Mouse (Mus musculus): Measurements from ENCODE around the gene Eif1.
A peak's percentile ranks its signal among the peaks of the same experiment; 100 is the strongest.
"Not testable (repeated sequence)": the region's sequence is repeated elsewhere in the genome, so short reads cannot be mapped to it uniquely, and the experiment has no call there.

The Eif1 gene

GRCm38 (mm10) chr11:100319492-100320171 is at the start of gene Eif1:
Gene Eif1, plus strand, starts transcription at chr11:100319885.
- DNase-seq (ENCODE audit: low spot score): peak; percentile 99

GRCm38 (mm10) chr11:100271878-100272277 is 47.8 kb upstream of the Eif1 start:
- DNase-seq (ENCODE audit: low spot score): no peak

GRCm38 (mm10) chr11:100274719-100275118 is 45.0 kb upstream of the Eif1 start:
- DNase-seq (ENCODE audit: low spot score): no peak

- DNase-seq (ENCODE audit: low spot score): no peak
Measured at GRCm38 (mm10) chr11:100275466-100275865, 44.2 kb upstream of the Eif1 start.

- DNase-seq (ENCODE audit: low spot score): no peak
Measured at GRCm38 (mm10) chr11:100277726-100278480, 41.8 kb upstream of the Eif1 start.

- DNase-seq (ENCODE audit: low spot score): no peak
Measured at GRCm38 (mm10) chr11:100278759-100279158, 40.9 kb upstream of the Eif1 start.

GRCm38 (mm10) chr11:100281596-100282544 is 37.8 kb upstream of the Eif1 start:
- peak; percentile 75 for DNase-seq (ENCODE audit: low spot score)

- DNase-seq (ENCODE audit: low spot score): peak; percentile 35
Measured at GRCm38 (mm10) chr11:100282549-100282948, 37.1 kb upstream of the Eif1 start.

- DNase-seq (ENCODE audit: low spot score): no peak
Measured at GRCm38 (mm10) chr11:100284988-100285387, 34.7 kb upstream of the Eif1 start.

GRCm38 (mm10) chr11:100287024-100287423 is 32.7 kb upstream of the Eif1 start:
- no peak for DNase-seq (ENCODE audit: low spot score)

- DNase-seq (ENCODE audit: low spot score): no peak
Measured at GRCm38 (mm10) chr11:100288942-100289341, 30.7 kb upstream of the Eif1 start.

- DNase-seq (ENCODE audit: low spot score): no peak
Measured at GRCm38 (mm10) chr11:100290235-100290634, 29.4 kb upstream of the Eif1 start.

- DNase-seq (ENCODE audit: low spot score): no peak
Measured at GRCm38 (mm10) chr11:100292884-100293283, 26.8 kb upstream of the Eif1 start.

GRCm38 (mm10) chr11:100295308-100295707 is 24.4 kb upstream of the Eif1 start:
- peak; percentile 72 for DNase-seq (ENCODE audit: low spot score)

GRCm38 (mm10) chr11:100297801-100298200 is 21.9 kb upstream of the Eif1 start:
- no peak for DNase-seq (ENCODE audit: low spot score)

- DNase-seq (ENCODE audit: low spot score): peak; percentile 65
Measured at GRCm38 (mm10) chr11:100298274-100299036, 21.2 kb upstream of the Eif1 start.

GRCm38 (mm10) chr11:100300293-100300692 is 19.4 kb upstream of the Eif1 start:
- DNase-seq (ENCODE audit: low spot score): peak; percentile 36

GRCm38 (mm10) chr11:100301292-100301691 is 18.4 kb upstream of the Eif1 start:
- DNase-seq (ENCODE audit: low spot score): no peak

GRCm38 (mm10) chr11:100307900-100308299 is 11.8 kb upstream of the Eif1 start:
- DNase-seq (ENCODE audit: low spot score): no peak

GRCm38 (mm10) chr11:100308672-100309071 is 11.0 kb upstream of the Eif1 start:
- DNase-seq (ENCODE audit: low spot score): not testable (repeated sequence)

GRCm38 (mm10) chr11:100311656-100312055 is 8.0 kb upstream of the Eif1 start:
- no peak for DNase-seq (ENCODE audit: low spot score)

Data from MN1 (cell line).